Mouse (Mus musculus) embryo, embryonic 11.5 days (tissue): ENCODE measurements around the gene Cox5a.

ENCODE experiments used
- DNase-seq: peaks from one replicate; pipeline ENCODE4 v3.0.0-alpha.2; 2012; ENCODE audit warnings: low read depth, low spot score

Cox5a gene

GRCm38 (mm10) chr9:57525516-57525915 lies 4.4 kb downstream of the Cox5a start:
- no peak for DNase-seq

- no peak for DNase-seq
Observed at GRCm38 (mm10) chr9:57526435-57526834, 5.4 kb downstream of the Cox5a start.

DNA sequence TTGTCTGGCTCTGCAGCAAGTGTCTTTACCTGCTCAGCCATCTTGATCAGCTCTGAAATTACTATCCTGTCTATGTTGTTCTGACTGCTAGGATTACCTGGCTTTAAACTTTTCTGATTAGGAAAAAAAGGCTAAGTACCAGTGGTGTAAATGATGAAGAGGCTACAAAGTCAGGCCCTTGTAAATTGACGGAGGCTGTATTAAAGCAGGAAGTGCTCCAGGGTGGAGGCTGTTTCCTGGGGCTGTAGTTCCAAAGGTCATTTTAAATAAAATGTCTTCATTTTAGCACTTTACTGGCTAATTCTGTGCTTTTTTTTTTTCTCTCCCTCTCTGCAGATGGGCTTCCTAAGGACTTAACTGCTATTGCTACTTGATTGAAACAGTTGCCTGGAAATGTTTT lies 10.9 kb downstream of the Cox5a start:
- DNase-seq: no peak

DNA sequence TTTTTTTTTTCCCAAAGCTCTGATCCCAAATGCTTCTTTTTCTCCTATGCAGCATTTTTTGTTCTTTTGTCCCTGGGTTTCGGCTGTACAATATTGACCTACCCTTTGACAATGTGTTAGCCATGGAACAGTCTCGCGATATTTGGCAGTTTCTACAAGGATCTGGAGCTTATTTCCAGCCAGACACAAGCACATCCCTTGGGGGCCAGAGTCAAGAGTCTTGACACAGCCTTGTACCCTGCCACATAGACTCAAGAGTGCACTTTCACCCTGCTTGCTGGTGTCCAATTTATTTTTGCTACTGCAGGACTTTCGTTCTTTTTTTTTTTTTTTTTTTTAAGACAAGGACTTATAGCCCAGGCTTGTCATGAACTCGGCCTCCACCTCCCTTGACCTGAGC lies 15.3 kb downstream of the Cox5a start:
- DNase-seq: no peak

DNA sequence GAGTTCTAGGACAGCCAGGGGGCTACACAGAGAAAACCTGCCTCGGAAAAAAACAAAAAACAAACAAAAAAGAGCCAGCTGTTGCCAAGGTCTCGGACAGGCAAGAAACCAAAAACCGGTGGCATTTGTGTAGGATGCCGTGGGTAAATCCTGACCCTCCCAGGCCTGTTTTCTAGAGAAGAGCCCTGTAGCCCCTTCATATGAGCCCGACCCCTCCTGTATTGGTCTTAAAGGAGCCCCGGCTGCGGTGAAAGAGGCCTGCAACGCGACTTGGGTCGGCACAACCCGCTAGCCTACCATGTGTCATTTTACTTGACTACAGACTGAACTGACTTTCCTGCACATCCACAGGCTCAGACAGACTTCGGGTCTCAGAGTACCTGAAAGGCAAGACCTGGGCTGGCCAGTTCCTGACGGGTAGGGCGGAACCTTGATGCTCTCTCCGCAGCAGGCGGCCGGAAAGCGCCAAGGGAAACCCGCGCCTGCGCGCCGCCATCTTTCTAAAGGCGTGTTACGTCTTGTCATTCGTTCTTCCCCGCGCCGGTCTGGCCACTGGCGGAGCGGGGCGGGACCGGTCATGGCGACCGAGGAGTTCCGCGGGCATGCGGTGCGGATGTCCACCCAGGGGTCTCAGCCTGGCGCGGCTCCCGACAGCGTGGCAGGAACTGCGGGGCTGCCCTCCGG lies 16.1 kb downstream of the Cox5a start, which contains the start of gene Fam219b:
TSS of gene Fam219b (plus strand) at position 485 of the 684 bp plus-strand sequence.
- peak; percentile 81 for DNase-seq

GRCm38 (mm10) chr9:57537728-57538181 lies 16.7 kb downstream of the Cox5a start:
- no peak for DNase-seq

- DNase-seq: no peak
Observed at GRCm38 (mm10) chr9:57539550-57539949, 18.5 kb downstream of the Cox5a start.

GRCm38 (mm10) chr9:57541312-57541711 lies 20.2 kb downstream of the Cox5a start:
- DNase-seq: no peak

DNA sequence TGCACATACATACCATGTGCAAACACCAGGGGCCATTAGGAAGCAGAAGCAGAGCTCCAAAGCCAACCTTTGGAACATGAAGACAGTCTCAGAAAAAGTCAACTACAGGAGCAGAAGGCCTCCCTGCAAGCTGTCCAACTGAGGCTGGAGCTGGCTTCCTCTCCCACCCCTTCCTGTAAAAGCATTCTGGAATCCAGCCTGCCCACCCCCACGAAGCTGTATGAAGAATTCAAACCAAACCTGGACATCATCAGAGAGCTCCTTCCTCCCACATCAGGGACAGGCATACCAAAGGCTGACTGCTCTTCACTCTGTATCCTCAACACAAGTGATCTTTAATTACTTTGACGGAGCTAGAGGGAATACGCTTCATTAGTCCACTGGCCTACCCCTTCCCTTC lies 22.9 kb downstream of the Cox5a start:
- DNase-seq: no peak

GRCm38 (mm10) chr9:57547287-57547686 lies 26.2 kb downstream of the Cox5a start:
- DNase-seq: no peak

GRCm38 (mm10) chr9:57547869-57548268 lies 26.8 kb downstream of the Cox5a start:
- no peak for DNase-seq

DNA sequence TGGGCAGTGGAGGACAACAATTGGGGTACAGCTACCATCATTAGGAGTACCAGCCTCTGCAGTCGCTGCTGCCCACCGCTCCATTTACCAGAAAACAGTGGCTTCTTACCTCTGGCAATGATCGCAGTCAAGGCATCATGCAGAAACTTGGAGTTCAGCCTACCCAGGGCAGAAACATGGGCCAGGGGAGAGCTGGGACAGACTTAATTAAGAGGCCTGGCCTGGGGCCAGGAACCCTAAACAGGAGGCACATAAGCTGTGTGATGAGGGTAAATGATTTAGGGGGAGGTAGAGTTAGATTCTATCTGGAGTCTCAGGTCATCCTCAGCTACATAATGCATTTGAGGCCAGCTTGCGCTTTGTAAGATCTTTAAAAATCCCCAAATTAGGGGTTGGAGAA lies 28.1 kb downstream of the Cox5a start:
- DNase-seq: no peak

DNA sequence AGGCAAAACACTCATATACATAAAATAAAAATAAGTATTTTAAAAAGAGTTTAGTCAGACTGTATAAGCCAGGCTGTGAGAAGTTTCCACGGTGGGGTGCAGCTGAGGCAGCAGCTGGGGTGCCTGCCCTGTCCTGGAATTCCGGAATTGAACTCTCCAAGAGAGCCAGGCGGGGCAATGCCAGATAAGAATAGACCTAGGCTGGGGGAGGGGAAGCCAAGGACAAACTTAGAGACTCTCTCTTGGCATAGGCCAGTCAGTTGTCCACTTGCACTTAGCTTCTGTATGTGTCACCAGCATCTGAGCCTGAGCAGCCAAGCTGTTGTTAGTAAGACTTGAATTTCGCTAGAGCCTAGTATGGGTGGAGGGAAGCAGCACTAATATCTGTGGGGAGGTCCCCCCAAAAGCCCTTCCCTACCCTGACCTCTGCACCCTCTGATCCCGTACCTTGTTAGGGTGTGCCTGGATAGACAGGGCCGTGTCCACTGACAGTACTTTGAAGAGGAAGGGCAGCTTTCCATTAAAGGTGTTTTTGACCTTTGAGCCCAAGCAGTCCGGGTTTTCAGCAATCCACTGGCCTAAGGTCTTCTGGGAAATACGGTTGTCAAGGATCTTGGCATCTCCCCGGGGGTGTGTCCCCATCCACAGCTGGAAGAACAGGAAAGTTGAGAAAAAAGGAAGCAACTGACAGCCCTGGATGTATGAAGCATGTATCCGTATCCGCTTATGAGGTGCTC lies 29.2 kb downstream of the Cox5a start:
- no peak for DNase-seq

GRCm38 (mm10) chr9:57552139-57552887 lies 31.2 kb downstream of the Cox5a start, which contains the start of gene Mpi:
TSS of gene Mpi (minus strand) at chr9:57552763.
- DNase-seq: peak; percentile 44

- no peak for DNase-seq
Observed at GRCm38 (mm10) chr9:57553119-57553518, 32.0 kb downstream of the Cox5a start.

DNA sequence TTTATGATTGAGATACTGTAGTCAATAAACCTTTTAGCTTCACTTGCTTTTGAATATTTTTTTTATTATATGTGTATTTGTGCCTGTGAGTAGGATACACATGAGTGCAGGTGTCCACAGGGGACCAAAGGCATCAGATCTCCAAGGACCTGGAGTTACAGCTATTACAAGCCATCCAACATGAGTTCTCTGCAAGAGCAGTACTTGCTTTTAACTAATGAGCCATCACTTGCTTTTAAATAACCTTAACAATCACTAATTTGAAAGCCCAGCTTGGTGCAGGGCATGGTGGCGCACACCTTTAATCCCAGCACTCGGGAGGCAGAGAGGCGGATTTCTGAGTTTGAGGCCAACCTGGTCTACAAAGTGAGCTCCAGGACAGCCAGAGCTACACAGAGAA lies 33.7 kb downstream of the Cox5a start:
- DNase-seq: no peak

- no peak for DNase-seq
Observed at GRCm38 (mm10) chr9:57557215-57557614, 36.1 kb downstream of the Cox5a start.

- DNase-seq: no peak
Observed at GRCm38 (mm10) chr9:57558625-57559024, 37.6 kb downstream of the Cox5a start.

- DNase-seq: no peak
Observed at GRCm38 (mm10) chr9:57559568-57559967, 38.5 kb downstream of the Cox5a start.

DNA sequence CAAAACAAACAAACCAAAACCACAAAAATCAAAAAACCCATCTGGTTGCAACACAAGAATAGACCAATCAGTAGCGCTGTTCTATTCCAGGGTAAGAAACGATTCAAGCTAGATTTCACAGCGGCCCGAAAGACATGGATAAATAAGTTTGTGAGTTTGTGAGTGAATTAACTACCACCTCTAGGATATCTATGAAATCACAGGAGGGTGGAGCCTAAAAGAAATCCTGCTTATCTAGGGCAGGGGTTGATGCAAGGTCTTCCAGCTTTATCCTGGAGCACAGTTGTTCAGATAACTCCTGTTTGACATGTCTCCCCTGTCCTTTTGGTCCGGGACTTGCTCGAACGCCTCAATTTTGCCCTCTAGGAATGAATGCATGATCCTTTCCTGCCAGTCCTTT lies 39.2 kb downstream of the Cox5a start:
- DNase-seq: no peak

DNA sequence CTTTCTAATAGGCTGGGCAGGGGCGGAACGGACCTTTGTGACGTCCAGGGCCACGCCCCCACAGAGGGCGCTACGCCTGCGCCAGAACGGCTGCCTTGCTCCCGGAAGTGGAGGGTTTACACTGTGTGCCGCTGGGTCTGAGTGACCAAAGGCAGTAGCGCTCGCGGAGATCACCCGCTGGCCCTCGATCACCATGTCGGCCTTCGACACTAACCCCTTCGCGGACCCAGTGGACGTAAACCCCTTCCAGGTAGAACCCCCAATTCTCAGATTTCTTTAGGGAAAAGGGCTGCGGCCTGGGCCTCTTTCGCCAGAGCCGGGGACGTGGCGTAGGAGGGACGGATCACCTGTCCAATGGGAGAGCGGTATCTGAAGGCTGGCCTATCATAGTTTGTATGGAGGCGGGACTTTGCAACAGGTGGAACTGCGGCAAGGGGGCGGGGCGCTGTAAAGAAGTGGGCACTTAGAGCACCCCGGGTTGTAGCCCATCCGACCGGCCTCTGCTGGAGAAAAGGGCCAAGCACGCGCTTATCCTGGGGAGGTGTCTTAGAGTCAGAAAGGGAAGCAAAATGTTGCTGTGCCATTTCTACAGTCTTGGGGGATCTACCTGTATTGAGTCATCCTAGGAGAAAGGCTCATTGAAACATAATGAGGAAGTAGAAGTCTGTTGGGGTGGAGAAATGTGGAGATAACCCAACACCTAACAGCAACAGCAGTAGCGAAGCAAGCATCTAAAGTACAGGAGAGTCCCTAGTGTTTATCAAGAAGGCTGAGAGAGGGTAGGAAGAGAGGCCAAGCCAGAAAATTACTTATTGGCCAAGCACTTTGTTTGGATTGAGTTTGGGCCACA lies 40.0 kb downstream of the Cox5a start, which contains the start of gene Scamp2:
TSS of gene Scamp2 (plus strand) at position 83 of the 850 bp plus-strand sequence.
- peak; percentile 89 for DNase-seq
